Mouse (Mus musculus) macrophage (primary cell): ENCODE results near the gene Olfr9. TPM values are rescaled to one million over a fixed set of nuclear protein-coding genes. Genes with fewer than 3 reads are reported as not detected.
"Not testable (repeated sequence)": the region's sequence is repeated elsewhere in the genome, so short reads cannot be mapped to it uniquely, and the experiment has no call there.

Experiments
- H3K27ac ChIP-seq: fragments of 350-480 bp; formaldehyde crosslinking; 2 replicates; pipeline ENCODE4 v1.9.0; 2021
- H3K36me3 ChIP-seq: fragments of 350-480 bp; formaldehyde crosslinking; 2 replicates; pipeline ENCODE4 v1.9.0; 2021; ENCODE audit errors: inconsistent target
- H3K4me3 ChIP-seq: fragments of 350-480 bp; formaldehyde crosslinking; 2 replicates; pipeline ENCODE4 v1.9.0; 2021; ENCODE audit errors: inconsistent target
- H3K79me2 ChIP-seq: fragments of 350-480 bp; formaldehyde crosslinking; 2 replicates; pipeline ENCODE4 v1.9.0; 2021; ENCODE audit errors: inconsistent target
- WGBS: methylation state at CpG from one replicate; pipeline ENCODE4 v1.1.7; 2026; ENCODE audit warnings: inconsistent platforms; ENCODE audit not compliant: missing documents; 5-methylcytosine and 5-hydroxymethylcytosine counted together
- polyA plus RNA-seq: library from polyadenylated mRNA; stranded (reverse); fragments of 250-400 nt; gene quantifications from 3 replicates; pipeline ENCODE4 v1.2.4, GENCODE M21; 2018; ENCODE audit warnings: inconsistent platforms
- total RNA-seq, 78 experiments: library from RNA; depleted of rRNA; stranded (reverse); fragments of 250-400 nt; gene quantifications; 1 replicate in 9 of 78; 2 replicates in 24 of 78; 3 replicates in 43 of 78; 4 replicates in 2 of 78; pipeline ENCODE4 v1.2.4; 2018; ENCODE audit warnings: inconsistent platforms in 56 of 78

Gene Olfr9
- total RNA-seq (2018; cell fraction: chromatin; rRNA removed) = not detected
- total RNA-seq (2018; cell fraction: cytosol; rRNA removed) = not detected
- not detected for total RNA-seq (2018; cell fraction: nucleus; rRNA removed)
- polyA plus RNA-seq = not detected in 3 replicates

DNA sequence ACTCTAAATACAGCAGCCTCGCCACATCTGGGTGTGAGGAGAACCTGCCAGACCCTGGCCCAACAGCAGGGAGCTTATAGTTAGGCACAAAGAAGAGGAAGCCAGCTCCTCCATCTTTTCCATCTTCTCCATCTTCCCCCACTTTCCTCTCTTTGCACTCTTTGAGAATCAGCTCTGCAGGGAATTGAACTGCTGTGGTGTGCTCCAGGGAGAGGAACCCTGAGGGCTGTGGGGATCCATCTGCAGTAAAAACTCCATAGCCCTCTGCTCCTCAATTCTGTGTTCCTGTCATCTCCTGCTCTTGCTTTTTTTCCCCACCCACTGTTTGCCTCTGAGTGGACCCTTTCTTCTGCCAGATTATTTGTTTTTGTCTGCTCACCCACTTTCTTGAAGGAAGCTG lies at the start of gene Olfr9:
TSS of gene Olfr9 (plus strand) at position 301 of the 400 bp plus-strand sequence.
- not testable (repeated sequence) for H3K79me2 ChIP-seq, H3K27ac ChIP-seq, H3K36me3 ChIP-seq, H3K4me3 ChIP-seq
- WGBS = 86% methylated on average over 1 of the region's 1 CpGs

DNA sequence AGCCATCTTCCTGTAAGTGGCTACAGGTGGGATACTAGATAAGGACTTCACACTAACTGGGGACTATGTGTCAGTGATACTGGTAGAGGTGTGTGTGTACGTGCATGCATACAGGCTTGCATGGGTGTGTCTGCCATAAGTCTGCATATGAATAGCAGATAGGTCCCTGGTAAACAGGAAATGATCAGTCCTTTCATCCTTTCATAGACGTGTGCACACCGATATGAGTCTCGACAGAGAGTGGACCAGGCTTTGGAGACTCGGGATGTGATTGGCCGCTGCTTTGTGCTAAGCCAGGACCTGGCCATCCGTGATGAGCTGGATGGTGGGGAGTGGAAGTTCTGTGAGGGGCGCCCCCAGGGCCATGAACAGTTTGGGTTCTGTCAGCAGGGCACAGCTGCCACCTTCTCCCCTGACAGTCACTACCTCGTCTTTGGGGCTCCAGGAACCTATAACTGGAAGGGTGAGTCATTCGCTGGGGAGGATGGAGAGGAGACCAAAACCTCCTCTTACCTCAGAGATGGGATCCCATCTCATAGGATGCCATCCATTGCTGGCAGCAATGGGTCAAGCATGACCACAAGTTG lies 48.7 kb upstream of the Olfr9 start:
- Histone ChIP-seq H3K79me2 (no peaks in the 10 kb centered on the region), H3K36me3 (no peaks in the 10 kb centered on the region), H3K27ac (no peak overlapping the region), H3K4me3 (no peak overlapping the region)
- WGBS = 85% methylated on average over 10 of the region's 10 CpGs

DNA sequence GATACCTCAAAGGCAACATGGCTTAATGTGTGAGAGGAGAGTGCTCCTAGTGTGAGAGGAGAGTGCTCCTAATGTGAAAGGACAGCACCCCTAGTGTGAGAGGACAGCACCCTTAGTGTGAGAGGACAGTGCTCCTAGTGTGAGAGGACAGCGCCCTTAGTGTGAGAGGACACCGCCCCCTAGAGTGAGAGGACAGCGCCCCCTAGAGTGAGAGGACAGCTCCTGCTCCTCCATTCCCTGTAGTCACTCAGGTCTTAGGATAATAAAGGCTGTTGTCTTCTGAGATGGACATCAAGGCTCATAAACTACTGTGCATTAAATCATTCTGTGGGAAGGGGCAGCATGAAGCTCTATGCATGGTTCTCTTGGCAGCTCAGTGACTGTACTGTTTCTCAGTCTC lies 43.6 kb upstream of the Olfr9 start:
- Histone ChIP-seq H3K4me3 (no peak overlapping the region), H3K27ac (no peak overlapping the region), H3K79me2 (no peaks in the 10 kb centered on the region), H3K36me3 (no peaks in the 10 kb centered on the region)
- WGBS = 27% methylated on average over 3 of the region's 3 CpGs

DNA sequence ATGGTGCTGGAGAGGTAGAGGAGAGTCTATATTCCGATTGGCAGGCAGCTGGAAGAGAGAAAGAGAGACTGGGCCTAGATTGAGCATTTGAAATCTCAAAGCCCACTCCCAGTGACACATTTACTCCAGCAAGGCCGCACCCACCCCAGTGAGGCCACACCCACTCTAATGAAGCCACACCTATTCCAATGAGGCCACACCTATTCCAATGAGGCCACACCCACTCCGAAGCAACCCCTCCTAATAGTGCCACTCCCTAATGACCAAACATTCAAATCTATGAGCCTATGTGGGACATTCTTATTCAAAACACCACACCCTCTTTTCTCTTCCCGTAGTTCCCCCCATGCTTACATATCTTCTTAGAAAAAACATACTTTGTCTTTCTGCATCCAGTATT lies 41.7 kb upstream of the Olfr9 start:
- Histone ChIP-seq H3K36me3 (no peaks in the 10 kb centered on the region), H3K4me3 (no peak overlapping the region), H3K27ac (no peak overlapping the region), H3K79me2 (no peaks in the 10 kb centered on the region)
- 83% methylated on average over 4 of the region's 4 CpGs for WGBS

DNA sequence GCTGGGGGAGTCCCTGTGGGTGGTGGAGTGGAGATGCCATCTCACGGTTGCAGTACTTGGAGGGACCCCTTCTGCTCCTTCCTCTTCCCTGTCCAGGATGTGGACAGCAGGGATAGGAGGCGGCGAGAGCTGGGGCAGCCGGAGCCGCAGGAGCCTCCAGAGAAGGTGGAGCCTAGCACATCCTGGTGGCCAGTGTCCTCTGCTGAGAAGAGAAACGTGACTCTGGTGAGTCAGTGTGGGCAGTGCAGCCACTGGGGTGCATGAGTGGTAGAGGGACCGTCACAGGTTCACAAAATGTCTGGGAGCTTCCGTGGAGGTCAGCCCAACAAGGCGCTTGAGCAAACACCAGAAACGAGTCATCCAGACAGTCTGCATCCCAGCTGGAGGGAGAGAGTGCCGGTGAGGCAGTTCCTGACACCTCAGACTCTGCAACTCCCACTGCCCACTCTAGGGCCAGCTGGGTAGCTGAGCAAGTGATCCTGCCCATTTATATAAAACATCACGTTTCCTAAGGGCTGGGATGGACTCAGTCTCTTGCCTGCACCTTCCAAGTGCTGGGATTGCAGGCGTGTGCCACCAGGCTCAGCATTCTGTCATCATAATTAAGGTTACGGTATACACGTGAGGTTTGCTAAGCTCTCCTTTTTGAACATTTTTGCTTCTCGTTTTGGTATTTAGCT lies 38.9 kb upstream of the Olfr9 start:
- Histone ChIP-seq H3K4me3 (no peak overlapping the region), H3K27ac (no peak overlapping the region), H3K36me3 (no peaks in the 10 kb centered on the region), H3K79me2 (no peaks in the 10 kb centered on the region)
- 73% methylated on average over 16 of the region's 16 CpGs for WGBS

DNA sequence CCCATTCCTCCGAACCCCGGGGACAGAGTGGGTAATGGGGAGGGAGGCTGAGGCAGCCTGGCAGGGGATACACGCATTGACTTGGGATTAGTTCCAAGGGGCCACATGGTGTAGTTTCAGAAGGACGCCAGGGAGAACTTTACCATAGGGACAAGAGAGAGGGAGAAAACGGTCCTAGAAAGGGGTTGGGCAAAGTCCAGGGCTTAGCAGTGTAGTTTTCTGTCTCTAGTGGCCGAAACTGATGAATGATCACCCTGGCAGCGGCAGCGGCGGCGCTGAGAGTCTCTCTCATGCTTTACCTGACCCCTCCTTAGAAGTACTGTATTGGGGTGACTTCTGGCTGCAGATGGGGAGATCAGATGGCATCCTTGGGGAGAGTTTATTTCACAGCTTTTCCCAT lies 30.9 kb upstream of the Olfr9 start:
- Histone ChIP-seq H3K27ac (no peak overlapping the region), H3K36me3 (no peaks in the 10 kb centered on the region), H3K79me2 (no peaks in the 10 kb centered on the region), H3K4me3 (no peak overlapping the region)
- WGBS = 87% methylated on average over 10 of the region's 10 CpGs

DNA sequence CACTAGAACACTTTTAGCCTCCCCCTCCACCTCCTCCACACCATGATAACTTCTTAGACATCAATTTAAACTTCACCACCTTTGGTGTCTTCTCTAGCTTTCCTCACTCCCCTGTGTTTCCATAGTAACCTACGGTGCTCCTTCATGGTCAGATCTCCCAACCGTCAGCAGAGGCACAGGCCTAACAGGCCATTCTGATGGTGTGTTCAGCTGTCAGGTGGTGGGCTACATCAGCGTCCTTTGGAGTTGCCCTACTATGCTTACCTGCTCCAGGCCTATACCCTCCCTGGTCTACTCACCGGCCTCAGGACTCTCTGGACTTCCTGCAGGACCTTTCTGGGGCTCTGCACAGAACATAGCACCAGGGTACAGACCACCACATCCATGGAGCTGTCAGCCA lies 29.1 kb upstream of the Olfr9 start:
- H3K4me3 ChIP-seq = no peak overlapping the region
- no peaks in the 10 kb centered on the region for H3K36me3 ChIP-seq
- no peaks in the 10 kb centered on the region for H3K79me2 ChIP-seq
- WGBS = 84% methylated on average over 4 of the region's 4 CpGs
- H3K27ac ChIP-seq = no peak overlapping the region

DNA sequence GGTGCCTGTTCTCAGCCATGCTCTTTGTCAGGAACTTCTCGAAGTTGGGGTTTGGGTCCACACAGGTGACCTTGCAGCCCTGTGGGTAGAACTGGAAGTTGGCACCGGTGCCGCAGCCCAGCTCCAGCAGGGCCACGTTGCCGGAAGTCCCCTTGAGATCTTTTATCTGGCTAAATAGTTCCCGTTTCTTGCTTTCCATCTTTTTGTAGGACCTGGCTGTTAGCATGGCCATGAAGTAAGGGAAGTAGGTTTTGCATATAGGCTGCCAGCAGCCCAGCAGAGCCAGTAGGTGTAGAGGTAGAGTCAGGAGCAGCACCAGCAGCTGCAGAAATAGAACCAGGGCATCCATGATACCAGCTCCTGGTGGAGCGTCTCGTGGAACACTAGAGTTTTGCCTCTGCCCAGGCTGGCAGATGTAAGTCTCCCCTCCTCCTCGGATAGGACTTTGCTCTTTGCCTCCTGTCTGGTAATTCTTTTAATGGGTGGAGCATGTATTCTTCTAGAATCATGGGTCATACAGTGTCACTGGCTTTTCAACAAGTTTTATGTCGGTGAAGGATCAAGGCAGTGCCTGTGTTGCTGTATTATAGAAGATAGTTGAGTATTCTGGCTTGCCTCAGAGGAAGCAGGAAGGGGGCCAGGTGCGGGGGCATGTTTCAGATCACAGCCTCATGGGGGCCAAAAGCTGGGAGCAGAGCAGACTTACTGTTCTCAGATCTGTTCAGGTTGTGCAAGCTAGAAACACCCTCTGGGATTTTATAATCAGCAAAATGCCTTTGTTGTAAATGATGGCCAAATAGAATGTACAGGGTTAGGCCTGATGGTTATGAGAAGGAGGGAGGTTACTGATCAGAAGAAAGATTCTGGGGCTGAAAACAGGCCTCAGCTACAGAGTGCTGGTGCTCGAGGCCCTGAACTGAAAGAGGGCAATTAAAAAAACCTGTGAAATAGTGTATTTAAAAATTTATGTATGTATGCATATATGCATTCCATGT lies 28.3 kb upstream of the Olfr9 start, which contains the start of gene Mettl7b:
TSS of gene Mettl7b (minus strand) at position 399 of the 995 bp plus-strand sequence.
- H3K4me3 ChIP-seq = no peak within 1 kb of the TSS
- no peaks in the 10 kb centered on the region for H3K36me3 ChIP-seq
- no peak within 1 kb of the TSS for H3K27ac ChIP-seq
- WGBS = 33% methylated on average over 12 of the region's 12 CpGs
- no peaks in the 10 kb centered on the region for H3K79me2 ChIP-seq

DNA sequence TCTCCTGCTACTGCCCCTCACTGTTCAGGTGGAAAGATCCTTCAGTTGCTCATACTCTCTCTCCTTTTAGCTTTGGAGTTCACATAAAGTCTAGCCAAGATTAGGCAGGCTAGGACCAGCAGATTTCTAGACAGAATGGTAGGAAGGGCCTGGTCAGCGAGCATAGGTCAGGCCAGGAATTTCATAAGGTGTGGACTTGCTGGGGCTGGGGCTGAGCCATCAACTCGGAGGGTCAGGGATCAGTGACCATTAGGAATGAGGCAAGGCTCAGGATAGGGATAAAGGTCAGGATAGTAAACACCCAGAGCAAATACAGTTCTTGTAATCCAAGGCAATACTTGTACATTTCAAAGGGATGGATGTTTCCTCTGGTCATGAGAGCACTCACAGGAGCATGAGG lies 24.3 kb upstream of the Olfr9 start:
- Histone ChIP-seq H3K4me3 (no peak overlapping the region), H3K27ac (no peak overlapping the region), H3K36me3 (no peaks in the 10 kb centered on the region), H3K79me2 (no peaks in the 10 kb centered on the region)
- WGBS = 96% methylated on average over 2 of the region's 2 CpGs

DNA sequence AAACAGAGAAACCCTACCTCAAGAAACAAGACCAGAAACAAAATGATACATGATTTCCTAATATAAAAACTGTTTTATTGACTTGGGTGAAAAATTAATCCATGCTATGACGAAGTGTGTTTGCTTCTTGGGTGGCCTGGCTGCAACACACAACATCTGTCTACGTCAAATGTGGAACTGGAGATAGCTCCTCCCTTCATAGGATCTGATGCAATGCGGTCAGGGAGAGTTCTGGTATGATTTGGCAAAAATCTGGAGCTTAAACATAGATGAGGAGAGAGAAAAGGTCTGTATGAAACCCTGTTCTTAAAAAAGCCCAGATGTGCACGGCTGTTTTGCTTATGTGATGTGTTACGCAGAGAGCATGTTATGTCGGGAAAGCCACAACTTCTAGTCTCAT lies 23.4 kb upstream of the Olfr9 start:
- Histone ChIP-seq H3K4me3 (no peak overlapping the region), H3K27ac (no peak overlapping the region), H3K79me2 (no peaks in the 10 kb centered on the region), H3K36me3 (no peaks in the 10 kb centered on the region)
- WGBS = 36% methylated on average over 6 of the region's 6 CpGs

DNA sequence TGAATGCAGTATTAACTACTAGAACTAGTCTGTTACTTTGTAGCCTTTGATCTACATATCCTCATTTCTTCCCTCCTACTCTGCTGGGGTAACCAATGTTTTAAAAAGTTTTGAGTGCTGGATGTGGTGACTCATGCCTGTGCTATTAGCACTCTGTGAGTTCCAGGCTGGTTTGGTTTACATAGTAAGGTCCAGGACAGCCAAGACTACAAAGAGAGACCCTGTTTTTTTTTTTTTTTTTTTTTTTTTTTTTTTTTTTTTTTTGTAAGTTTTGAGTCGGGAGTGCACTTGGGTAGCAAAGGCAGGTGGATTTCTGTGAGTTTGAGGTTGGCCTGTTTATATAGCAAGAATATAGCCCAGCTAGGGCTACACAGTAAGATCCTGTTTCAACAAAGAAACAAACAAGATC lies 20.9 kb upstream of the Olfr9 start:
- WGBS = 67% methylated on average over 1 of the region's 1 CpGs
- H3K27ac ChIP-seq = no peak overlapping the region
- no peaks in the 10 kb centered on the region for H3K36me3 ChIP-seq
- H3K79me2 ChIP-seq = no peaks in the 10 kb centered on the region
- no peak overlapping the region for H3K4me3 ChIP-seq

DNA sequence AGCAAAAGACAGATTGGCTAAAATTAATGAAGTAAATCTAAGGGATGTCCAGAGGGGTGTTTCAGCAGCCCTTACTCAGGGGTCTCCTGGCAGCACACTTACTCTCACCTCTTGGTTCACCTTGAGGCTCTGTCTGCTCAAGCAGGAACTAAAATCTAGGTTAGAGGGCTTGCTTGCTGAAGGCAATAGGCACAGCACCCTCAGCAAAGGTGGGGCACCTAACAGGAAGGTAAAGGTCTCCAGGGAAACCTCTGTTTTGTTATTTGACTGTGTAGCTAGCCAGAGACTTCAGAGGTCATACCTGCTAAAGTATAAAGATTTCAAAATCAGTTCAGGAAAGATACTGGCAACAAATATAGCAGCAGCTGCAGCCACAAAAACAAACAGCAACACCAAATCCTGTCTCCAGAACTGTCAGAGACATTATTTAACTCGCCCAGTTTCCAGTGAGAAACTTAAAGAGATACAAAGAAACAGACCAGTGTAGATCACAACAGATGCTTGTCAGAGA lies 18.4 kb upstream of the Olfr9 start:
- H3K79me2 ChIP-seq = no peaks in the 10 kb centered on the region
- WGBS = 65% methylated on average over 1 of the region's 1 CpGs
- no peak overlapping the region for H3K4me3 ChIP-seq
- no peak overlapping the region for H3K27ac ChIP-seq
- no peaks in the 10 kb centered on the region for H3K36me3 ChIP-seq

DNA sequence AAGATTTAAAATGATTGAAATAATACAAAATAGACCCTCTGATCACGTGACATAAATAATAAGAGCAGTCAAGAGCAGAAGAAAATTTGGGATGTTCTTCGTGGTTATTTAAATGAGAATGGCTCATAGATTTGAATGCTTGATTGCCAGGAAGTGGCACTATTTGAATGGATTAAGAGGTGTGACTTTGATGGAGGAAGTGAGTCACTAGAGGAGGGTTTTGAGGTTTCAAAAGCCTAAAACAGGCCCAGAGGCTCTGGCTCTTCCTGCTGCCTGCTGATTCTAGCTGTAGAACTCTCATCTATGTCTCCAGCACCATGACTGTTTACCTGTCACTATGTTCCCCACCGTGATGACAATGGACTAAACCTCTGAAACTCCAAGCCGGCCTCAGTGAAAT lies 16.4 kb upstream of the Olfr9 start:
- no peaks in the 10 kb centered on the region for H3K36me3 ChIP-seq
- WGBS = 90% methylated on average over 4 of the region's 4 CpGs
- no peaks in the 10 kb centered on the region for H3K79me2 ChIP-seq
- no peak overlapping the region for H3K27ac ChIP-seq
- no peak overlapping the region for H3K4me3 ChIP-seq

DNA sequence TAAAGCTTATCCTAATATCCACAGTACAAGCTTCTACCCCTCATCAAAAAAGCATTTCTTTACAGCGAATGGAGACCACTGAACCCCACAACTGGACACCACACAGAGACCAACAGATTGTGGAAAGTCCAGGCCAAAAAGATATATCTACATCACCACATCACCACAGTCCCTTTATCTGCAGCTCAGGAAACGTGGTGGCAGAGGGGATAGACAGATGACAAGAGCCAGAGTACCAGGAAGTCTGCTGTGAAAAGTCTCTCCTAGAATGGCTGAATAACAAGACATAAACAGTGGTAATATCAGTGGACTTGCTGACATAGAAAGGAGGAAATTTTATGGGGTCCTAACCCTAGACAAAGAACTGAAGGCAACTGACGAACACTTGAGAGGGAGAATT lies 12.8 kb upstream of the Olfr9 start:
- no peak overlapping the region for H3K27ac ChIP-seq
- H3K36me3 ChIP-seq = no peaks in the 10 kb centered on the region
- 92% methylated on average over 3 of the region's 3 CpGs for WGBS
- no peaks in the 10 kb centered on the region for H3K79me2 ChIP-seq
- no peak overlapping the region for H3K4me3 ChIP-seq
